Mouse (Mus musculus) lung, postnatal 4 days (tissue): ENCODE measurements around the gene Il31ra.
A peak's percentile ranks its signal among the peaks of the same experiment; 100 is the strongest.
"Not testable (repeated sequence)": the region's sequence is repeated elsewhere in the genome, so short reads cannot be mapped to it uniquely, and the experiment has no call there.

Source experiments
- DNase-seq, 2 experiments: peaks; one replicate each; pipeline ENCODE4 v3.0.0; 2021

Gene Il31ra

DNA sequence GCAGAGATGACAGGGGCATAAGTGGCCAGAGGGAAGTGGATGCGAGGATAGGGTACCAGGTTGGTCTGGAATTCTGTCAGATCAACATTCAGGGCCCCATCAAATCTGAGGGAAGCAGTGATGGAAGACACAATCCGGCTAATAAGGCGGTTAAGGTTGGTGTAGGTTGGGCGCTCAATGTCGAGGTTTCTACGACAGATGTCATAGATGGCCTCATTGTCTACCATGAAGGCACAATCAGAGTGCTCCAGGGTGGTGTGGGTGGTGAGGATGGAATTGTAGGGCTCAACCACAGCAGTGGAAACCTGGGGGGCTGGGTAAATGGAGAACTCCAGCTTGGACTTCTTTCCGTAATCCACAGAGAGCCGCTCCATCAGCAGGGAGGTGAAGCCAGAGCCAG is at the start of gene Il31ra:
TSS of gene Il31ra (minus strand) at position 101 of the 400 bp plus-strand sequence.
- not testable (repeated sequence) for DNase-seq

DNA sequence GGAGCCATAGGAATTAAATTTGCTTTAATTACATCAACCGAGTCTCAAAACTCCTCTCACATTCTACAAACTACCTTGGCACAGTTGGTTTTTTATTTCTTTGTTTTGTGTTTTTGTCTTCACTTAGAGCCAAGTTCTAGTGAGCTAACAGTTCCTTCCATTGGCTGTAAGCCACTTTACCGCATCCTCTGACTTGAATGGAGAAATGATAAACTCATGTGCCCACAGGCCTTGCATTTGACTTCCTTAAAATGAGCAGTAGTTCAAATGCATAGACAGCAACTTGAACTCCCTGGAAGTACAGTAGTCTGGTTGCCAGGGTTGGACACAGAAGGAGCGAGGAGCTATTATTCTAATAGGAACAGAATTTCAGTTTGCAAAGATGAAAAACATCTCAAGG is 48.7 kb upstream of the Il31ra start:
- no peak for DNase-seq

DNA sequence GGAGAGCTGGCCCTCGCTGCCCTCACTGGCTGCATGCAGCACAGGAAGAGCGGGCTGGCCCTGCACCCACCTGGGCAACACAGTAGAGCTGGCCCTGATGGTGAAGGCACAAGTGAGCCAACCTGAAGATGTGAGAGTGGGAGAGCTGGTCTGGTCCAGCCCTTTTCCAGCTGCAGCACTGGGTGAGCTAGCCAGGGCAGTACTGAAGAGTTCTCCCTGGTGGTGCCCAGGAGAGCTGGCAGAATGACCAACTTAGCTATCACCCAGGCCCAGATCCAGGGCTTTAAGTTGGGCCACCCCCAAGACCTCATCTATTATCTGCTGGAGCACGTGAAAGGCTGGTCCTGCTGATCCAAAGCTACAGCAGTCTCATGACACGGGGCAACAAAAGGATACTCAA is 45.0 kb upstream of the Il31ra start:
- DNase-seq: no peak

DNA sequence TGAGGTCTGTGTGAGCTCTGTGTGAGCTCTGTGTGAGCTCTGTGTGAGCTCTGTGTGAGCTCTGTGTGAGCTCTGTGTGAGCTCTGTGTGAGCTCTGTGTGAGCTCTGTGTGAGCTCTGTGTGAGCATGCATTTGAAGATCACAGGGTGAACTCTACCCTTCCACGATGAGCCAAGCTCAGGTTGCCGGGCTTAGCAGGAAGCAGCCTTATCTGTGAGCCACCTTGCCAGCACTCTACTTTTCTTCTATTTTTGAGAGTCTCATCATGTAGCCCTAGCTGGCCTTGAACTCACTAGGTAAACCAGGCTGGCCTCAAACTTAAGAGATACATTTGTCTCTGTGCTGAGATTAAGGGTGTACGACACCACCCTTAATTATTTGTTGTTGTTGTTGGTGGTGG is 42.3 kb upstream of the Il31ra start:
- no peak for DNase-seq

DNA sequence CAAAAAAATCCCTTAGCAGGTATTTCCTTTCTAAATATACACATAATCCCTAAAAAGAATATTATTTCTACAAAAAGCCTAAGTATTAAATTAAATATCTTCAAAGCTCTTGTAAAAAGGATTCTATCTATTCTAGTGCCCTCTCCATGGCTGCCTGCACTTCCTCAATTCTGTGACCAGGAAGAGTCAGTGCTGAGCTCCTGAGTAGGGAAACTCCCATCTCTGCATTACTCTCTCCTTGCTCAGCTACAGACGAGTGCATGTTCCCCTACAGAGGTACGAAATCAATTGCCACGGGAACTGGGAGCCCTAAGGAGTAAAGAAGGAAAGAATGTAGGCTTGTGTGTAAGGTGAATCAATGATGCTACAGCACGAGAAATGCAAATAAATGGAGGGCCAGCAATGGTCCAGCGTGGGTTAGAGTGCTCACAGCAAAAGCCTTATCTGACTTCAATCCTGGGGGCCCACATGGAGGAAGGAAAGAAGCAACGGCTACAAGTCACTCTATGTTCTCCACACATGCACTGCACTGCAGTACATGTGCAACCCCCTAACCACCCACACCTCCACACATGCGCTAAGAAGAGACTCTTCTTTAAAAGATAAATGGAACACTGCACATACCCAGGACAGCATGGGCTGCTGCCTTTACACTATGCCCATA is 41.1 kb upstream of the Il31ra start:
- no peak for DNase-seq

DNA sequence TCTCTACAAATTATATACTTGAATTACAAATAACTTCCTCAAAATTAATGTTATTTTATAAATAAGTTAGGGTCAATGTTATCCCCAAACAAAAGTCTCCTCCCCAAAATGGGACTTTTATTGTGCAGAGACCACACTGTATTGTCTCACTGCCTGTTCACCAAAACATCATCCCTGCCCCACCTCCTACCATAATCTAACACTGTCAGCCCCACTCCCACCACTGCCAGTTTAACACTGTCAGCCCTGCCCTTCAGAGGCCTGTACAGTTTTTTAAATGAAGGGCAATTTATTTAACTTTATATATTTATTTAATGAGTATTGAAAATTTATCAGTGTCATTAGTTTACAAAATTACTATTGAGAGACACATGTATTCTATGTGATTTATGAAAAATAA is 31.4 kb upstream of the Il31ra start:
- no peak for DNase-seq

DNA sequence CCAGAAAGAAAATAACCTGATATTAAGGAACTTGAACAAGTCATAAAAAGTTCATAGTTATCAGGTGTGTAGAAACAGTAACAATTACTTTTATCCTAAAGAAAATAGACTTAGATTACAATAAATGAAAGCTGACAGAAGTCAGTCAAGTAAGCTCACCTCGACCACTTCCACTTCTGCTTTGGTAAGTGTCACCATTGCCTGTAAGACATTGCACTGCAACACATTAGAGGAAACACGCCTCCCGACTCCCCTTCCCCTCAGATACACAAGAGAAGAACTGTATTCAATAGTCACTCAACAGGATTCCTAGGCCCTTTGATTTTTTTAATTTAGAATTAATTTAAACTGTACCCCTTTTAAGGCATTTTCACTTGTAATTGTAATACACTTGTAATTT is 30.5 kb upstream of the Il31ra start:
- DNase-seq: no peak

DNA sequence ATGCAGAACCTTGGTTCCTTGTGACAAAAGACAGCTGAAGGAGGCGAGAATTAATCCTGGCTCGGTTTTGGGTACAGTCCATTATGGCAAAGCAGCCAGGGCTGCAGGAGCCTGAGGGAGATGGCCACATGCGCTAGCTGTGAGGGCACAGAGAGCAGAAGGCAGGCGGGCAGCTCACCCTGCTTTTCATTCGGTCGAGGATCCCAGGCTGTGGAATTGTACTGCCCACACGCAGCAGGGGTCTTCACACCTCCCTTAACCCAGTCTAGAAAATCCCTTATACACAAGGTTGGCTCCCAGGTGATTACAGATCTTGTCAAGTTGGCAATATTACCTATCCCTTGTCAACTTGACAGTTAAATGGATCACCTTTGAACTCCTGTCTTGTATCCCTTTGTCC is 29.5 kb upstream of the Il31ra start:
- DNase-seq: no peak

DNA sequence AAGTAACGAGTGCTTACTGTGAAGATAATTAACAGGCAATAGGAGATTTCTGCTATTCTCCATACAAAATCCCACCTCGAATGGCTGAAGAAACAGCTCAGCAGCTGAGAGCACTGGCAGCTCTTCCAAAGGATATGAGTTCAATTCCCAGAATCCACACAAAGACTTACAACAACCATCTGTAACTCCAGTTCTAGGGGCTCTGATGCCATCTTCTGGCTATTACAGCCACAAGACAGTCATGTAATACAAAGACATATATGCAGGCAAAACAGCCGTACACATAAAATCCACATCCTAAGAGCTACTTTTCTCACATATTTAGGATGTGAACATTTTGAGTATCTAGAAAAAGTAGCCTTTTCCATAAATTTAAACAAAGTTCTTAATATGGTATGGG is 27.4 kb upstream of the Il31ra start:
- DNase-seq: no peak

DNA sequence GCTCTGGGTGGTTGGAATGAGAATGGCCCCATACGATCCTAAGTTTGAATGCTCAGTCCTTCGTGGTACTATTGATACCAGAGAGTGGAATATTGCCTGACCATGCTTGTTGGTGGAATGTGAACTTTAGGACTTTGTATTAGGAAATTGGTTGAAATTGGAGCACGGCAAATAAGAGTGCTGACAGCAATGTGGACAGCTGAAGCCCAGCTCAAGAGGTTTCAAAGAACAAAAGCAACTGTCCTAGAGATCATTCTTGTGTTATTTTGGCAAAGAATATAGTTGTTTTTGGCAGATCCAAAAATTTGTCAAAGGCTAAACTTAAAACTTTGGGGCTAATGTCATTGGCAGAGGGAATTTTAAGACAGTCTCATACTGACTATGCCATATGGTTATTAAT is 14.4 kb upstream of the Il31ra start:
- no peak for DNase-seq

DNA sequence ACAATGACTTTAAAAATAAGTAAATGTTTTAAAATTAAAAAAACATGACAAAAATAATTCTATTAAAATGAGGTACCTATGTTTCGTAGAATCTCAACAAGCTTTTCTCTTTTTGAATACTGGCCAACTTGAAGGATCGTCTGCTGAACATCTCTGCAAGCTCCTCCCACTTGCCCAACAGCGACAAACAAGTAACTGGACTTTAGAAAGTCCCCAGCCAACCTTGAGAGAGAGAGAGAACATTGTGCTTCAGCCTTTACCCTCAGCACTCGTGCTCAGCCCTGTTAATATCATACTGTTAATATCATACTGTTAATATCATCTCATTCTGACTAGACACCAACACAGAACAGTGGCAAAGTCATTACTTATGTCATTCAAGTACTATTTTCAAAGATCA is 10.3 kb upstream of the Il31ra start:
- DNase-seq: no peak

DNA sequence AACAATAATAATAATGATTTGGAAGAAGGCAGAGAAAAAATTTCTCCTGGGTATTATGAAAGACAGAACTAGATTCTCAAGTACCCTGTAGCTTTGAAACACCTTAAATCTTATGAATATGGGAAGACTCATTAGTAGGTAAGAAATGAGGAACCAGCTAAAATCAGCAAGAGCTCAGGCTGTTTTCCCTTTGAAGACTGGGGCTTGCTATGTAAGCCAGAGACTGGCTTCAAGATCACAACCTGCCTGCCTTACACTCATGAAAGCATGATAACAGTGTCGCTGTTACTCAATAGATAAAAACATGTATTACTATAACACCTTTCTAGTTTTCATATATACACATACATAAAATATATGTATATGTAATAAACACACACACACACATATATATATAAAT is 9.7 kb upstream of the Il31ra start:
- no peak for DNase-seq

DNA sequence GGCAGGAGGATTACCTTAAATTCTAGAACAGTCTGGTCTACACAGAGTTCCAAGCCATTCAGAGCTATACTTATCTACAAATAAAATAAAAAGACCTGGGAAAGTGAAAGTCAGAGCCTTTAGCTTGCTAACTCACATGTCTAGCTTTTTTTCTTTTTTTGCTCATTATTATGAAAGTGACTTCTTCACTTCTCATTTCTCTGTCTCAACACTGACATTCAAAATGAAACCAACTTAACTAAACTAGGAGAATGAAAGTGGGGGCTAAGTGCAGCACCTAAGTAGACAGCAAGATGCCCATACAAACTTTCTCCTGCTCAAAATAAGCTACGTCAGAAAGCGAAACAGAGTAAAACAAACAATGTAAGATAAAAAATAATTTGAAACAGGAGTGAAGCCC is 8.4 kb upstream of the Il31ra start:
- DNase-seq: no peak

DNA sequence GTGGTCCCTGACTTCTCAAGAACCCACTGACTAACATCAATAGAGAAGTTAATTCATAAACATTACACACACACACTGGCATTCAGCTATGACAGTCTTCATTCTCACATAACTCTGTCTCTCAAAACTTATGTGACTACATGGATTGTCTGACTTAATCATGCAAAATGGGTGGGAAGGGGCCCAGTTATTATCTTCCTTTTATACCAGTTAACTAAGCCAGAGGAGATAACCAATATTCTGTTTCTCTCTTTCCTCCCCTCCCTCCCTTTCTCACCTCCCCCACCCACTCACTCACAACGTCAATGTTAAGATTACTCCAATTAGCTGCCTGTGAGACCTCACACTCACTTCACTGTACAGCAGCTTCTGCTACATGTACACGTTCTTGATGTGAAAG is 3.9 kb downstream of the Il31ra start:
- no peak for DNase-seq

DNA sequence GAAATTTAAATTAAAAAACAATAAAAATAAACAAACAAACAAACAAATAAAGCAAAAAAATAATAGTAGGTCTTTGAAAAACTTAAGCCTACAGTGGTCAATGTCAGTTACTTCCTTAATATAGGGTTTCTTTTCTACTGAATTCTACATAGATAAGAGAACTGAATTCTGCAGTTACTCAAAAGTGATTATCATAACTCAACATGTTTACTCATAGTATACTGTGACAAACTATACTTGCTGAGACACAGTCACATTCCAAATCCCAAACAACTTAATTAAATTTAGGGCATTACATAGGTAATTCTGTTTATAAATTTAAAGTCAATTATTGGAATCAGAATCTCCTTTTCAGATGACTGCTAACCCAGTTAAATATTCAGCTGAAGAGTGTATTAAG is 4.5 kb downstream of the Il31ra start:
- DNase-seq: no peak

DNA sequence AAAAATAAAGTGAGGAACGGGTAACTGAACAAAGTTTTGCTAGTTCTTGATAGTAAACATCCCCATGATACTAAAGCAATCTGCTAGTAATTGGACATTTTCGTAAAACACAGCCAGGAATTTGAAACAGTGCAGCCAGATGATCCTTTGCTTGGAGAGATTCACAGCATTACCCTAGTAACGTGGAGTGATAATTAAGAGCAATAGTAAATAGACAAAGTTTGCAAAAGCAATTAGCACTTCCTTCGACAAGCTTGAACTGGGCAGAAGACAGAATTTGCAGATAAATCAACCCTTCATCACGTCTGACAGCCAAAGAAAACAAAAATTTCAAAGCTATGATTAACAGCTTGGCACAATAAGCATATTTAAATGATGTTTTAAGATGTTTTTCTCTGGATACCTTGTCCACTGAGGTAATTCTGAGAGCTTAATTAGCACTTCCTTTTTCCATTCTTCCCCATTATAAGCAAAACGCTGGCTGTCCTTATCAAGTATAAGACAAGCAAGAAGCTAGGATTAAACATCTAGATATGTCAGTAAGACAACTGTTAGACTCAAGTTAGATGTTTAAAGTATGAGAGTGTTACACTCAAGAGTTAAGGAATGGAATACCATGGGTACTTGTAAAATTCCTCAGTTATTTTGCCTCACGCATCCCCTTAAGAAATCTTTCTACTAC is 9.5 kb downstream of the Il31ra start:
- no peak for DNase-seq

DNA sequence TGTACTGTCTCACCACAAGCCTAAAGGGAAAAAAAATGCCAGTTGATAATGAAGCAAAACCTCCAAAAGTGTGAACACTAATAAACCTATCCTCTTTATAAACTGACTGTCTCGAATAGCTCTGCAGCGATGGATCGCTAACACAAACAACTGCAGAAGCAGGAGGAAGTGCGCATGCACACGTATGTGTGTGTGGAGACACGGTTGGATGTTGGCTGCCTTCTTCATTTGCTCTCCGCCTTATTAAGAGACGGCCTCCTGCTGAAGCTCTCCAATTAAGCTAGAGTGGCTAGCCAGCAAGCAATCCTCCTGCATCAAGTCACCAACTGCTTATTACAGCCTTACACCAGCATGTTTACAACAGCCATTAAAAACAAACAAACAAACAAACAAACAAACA is 11.9 kb downstream of the Il31ra start:
- no peak for DNase-seq

DNA sequence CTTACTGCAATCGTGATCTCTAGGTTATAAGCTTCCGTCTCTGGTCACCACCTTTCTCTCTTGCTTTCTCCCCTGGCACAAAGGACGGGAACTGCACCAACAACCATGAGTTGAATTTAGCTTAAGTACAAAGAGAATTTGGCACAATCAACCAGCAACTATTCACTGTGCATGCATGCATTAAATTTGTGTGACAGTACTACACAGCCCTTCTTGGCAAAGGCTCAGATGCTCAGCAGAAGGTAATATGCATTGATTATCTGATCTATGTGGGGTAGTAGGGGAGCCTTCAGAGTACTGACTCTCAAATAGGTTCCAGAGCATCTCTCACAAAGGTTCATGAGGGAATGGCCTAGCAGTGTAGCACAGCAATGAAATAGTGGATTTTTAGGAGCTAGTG is 12.4 kb downstream of the Il31ra start:
- DNase-seq: no peak

DNA sequence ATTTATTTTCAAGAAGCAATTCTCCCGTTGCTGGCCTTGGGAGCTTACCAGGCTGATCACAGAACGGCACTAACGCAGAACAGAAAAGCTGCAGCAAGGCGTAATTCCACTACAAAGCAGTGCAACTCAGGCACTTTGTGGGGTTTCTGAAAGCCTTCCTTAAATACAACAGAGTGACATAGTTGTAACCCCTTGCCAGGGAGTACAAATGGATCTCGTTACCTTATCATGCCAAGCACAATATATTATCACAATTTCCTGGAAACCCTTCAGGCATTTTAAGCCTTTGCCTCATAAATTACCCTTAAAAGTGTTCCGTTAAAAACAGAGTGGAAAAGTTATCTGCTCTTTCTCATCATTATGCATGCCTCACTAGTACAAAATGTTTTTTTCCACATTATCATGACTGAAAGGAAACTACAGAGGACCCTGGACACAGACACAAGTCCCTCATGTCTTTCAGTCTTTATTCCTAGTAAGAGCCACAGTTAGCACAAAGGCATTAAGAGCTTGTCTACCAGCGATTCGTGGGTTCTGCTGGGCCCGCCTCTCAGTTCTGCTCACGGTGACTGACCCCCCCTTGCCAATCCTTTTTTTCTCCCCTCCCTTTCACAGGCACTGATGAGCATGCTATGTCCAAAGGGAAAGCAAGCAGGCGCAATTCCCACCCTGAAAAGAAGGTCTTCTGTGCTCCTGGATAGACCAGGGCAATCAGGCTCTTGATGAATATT is 13.4 kb downstream of the Il31ra start:
- DNase-seq: no peak

DNA sequence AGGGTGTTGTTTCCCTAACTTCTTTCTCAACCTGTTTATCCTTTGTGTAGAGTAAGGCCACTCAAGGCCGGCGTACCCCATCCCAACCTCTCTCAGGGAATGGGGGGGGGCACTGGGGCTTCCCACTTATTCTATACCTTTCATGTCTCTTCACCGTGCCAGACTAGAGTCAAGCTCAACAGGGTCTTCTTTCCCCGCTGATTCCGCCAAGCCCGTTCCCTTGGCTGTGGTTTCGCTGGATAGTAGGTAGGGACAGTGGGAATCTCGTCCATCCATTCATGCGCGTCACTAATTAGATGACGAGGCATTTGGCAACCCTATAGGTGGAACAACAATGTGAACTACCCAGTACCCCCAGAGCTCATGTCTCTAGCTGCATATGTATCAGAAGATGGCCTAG is 16.1 kb downstream of the Il31ra start:
- DNase-seq: peak; percentile 96 to 100

DNA sequence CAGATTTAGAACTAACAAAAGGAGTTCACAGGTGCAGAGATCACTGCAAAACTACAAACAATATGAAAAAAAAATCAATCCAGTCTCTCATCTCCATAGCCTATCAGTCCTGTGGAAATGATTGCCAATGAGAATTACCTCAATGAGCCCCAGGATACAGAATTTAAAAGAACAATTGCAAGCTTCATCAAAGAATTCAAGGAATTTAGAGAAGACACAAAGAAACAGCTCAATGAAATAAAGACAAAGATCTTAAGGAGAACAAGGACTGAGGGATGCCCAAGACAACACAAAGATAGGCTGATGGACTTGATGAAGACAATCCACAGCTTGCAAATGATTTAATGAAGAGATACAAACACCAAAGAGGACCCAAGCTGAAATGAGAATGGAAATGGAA is 20.4 kb downstream of the Il31ra start:
- no peak for DNase-seq

DNA sequence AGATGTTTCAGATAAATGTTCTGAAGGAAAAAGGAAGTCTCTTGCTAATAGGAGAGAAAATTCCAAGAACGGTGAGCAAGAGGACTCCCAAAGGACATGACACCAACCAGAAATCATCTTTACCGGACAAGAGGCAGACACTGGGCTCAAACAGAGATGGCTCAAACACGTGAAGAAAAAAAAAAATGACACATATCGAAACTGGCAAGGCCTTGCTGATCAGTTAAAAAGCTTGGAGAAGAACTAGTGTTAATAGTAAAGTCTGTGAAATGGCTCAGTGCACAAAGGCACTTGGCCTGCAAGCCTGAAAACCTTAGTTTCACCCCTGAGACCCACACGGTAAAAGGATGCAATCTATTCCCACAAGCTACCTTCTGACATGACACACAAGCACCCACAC is 23.4 kb downstream of the Il31ra start:
- DNase-seq: no peak

DNA sequence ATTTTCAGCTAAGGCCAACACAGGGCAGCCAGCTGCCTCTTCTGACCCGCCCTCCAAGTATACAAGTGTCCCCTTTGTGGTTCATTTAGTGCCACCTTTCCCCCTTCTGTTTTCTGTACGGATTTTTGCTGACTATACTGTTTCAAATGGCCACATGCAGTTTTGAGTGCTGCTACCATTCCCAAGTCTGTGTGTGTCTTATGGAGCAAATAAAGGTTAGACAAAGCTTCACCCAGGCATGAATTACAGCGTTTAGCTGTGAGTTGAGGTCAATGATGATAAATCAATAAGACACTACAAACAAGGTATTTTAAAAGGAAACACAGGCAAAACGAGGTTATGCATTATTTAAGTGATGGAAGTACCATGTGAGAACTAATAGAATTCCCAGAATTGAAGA is 24.6 kb downstream of the Il31ra start:
- no peak for DNase-seq

DNA sequence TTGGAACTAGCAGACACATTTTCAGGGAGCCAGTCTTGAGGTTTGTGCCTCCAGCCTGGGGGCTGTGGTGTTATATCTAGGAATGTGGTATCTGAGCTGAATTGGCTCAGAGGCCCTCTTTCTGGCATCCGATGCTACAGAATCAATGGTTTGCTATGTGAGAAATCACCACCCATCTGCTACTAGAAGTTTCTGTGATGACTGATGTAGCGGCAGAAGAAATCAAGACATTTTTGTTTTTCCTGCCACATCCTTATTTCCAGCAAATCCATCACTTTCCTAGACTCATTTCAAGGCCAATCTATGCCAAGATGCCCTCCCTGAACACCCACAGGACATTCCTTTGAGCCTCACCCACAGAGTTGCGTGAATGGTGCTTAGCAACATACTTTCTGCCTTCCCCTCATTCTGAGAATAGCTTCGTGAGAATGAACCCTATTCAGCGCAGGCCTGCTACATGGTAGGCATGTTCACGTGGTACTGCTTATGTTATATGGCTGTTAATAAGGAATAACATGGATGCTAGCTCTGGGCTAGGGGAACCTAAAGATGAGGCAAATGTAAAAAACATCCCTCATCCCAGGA is 33.5 kb downstream of the Il31ra start:
- DNase-seq: no peak
